Mouse (Mus musculus) kidney, adult 2 months (tissue): Measurements from ENCODE around the gene Mettl13. TPM values are rescaled to one million over a fixed set of nuclear protein-coding genes. Genes with fewer than 3 reads are reported as not detected.

Source experiments
- DNase-seq: peaks from one replicate; pipeline ENCODE4 v3.0.0; 2021
- H3K27ac ChIP-seq: fragments of 200-500 bp; 2 replicates; pipeline ENCODE4 v1.5.1; 2012; ENCODE audit warnings: low read depth, low read length, control low read depth, inconsistent platforms; ENCODE audit not compliant: insufficient read depth
- H3K27me3 ChIP-seq: fragments of 200-500 bp; replicated peaks from 2 replicates; pipeline ENCODE4 v1.6.1; 2012; ENCODE audit warnings: mild to moderate bottlenecking, moderate library complexity, low read length, inconsistent platforms; ENCODE audit not compliant: control insufficient read depth, insufficient read depth
- H3K36me3 ChIP-seq: fragments of 200-500 bp; 2 replicates; pipeline ENCODE4 v1.6.1; 2012; ENCODE audit warnings: mild to moderate bottlenecking, moderate library complexity, low read length, inconsistent platforms; ENCODE audit not compliant: control insufficient read depth, insufficient read depth
- H3K4me1 ChIP-seq: fragments of 200-500 bp; 2 replicates; pipeline ENCODE4 v1.6.1; 2011; ENCODE audit warnings: low read length; ENCODE audit not compliant: control insufficient read depth, insufficient read depth
- H3K4me3 ChIP-seq: fragments of 200-500 bp; 2 replicates; pipeline ENCODE4 v1.5.1; 2011; ENCODE audit warnings: mild to moderate bottlenecking, low read depth, low read length, control low read depth; ENCODE audit not compliant: insufficient read depth
- CTCF ChIP-seq: fragments of 200-500 bp; conservative IDR thresholded peaks from 2 replicates; pipeline ENCODE4 v1.5.1; 2011; ENCODE audit warnings: low read depth, mild to moderate bottlenecking, control low read depth, low read length, moderate library complexity, mixed read lengths; ENCODE audit not compliant: insufficient read depth, insufficient read length
- POLR2A ChIP-seq: fragments of 200-500 bp; IDR thresholded peaks from one replicate; pipeline ENCODE4 v1.6.1; 2011; ENCODE audit warnings: low read depth, low read length, control low read depth
- WGBS: fragments of 180-500 bp; shearing (Covaris S2); methylation state at CpG from one replicate; pipeline ENCODE4 v1.1.7; 2018; 5-methylcytosine and 5-hydroxymethylcytosine counted together
- polyA plus RNA-seq: library from polyadenylated mRNA; depleted of rRNA; stranded (reverse); fragments of >200 nt; gene quantifications from 2 replicates; pipeline ENCODE4 v1.2.3, GENCODE M21; 2012

Gene Mettl13
- polyA plus RNA-seq, 1 experiment: 4.9 TPM

DNA sequence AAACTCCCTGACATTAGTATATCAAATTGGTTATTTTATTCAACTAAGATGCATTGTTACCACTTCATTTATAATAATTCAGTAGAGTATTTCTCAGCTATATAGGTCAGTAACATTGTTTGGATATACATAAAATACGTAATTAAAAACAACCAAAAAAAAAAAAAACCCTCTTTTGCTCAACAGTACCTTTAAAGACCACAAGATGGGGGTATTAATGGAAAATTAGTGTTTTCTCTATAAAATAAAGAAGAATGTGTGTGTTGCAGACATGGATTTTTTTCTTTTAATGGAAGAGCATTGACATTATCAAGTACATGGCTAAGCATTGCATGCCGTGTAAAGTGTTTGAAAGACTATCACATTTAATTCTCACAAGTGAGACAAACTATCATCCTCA, 34.5 kb upstream of the Mettl13 start:
- Histone ChIP-seq H3K27ac (no peak overlapping the region), H3K4me3 (no peak overlapping the region), H3K36me3 (peaks cover 5% of the 10 kb centered on the region), H3K4me1 (no peaks in the 10 kb centered on the region), H3K27me3 (no peaks in the 10 kb centered on the region)
- TF ChIP-seq POLR2A: no peak
- no peak for TF ChIP-seq CTCF
- WGBS: 81% methylated on average over 2 of the region's 2 CpGs
- DNase-seq: no peak

DNA sequence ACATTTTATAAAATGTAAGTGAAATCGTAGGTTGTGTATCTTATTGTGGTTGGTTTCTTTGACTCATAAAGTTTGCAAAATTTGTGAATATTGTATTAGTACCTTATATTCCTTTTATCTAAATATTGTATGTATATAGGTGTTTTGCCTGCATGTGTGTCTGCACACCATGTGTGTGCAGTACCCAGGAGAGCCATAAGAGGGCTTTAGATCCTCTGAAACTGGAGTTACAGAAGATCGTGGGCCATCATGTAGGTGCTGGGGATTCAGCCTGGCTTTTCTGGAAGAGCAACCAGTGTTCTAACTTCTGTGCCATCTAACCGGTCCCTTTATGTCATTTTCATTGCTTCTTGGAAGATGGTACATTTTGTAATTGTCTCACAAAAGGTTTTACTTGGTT, 26.7 kb upstream of the Mettl13 start:
- Histone ChIP-seq H3K27ac (no peak overlapping the region), H3K27me3 (no peaks in the 10 kb centered on the region), H3K36me3 (no peaks in the 10 kb centered on the region; the same call in 1 of the 2 replicates), H3K4me1 (no peaks in the 10 kb centered on the region), H3K4me3 (no peak overlapping the region)
- no peak for DNase-seq
- TF ChIP-seq CTCF (no peak), POLR2A (no peak)
- WGBS: 97% methylated on average over 3 of the region's 3 CpGs

DNA sequence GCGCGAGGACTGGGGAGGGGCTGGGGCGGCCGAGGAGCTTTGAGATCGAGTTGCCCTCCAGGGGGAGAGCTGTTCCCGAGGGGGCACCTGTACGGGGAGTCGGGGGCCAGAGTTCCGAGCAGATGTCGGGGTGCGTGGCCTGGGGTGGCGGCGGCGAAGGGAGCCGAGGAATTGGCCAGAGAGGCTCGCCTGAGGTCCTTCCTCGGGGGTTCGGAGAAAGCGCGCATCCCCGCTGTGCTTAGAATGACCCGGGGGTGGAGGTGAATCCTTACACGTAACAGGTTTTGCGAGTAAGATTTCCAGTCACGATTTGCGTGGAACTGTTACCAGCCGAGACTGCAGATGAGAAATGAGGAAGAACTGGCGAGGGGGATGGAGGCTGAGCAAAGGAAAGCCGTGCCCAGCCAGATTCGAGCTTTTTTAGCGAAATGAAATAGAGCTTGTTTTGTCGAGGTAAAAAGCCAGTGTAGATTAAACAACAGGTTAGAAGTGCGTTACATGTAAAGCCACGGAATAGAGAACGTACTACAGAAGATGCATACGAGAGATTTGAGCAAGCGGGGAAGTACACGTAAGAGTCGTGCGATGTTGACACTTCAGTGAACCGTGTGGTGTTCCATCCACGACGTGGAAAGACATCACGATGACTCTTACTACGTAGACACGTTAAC, 22.7 kb upstream of the Mettl13 start:
- Histone ChIP-seq H3K36me3 (no peaks in the 10 kb centered on the region; the same call in 1 of the 2 replicates), H3K4me1 (no peaks in the 10 kb centered on the region), H3K27ac (no peak overlapping the region), H3K4me3 (peak overlapping the region; percentile 70), H3K27me3 (no peaks in the 10 kb centered on the region)
- TF ChIP-seq POLR2A (no peak), CTCF (no peak)
- WGBS: under 1% methylated on average over 46 of the region's 46 CpGs
- DNase-seq: peak; percentile 40

DNA sequence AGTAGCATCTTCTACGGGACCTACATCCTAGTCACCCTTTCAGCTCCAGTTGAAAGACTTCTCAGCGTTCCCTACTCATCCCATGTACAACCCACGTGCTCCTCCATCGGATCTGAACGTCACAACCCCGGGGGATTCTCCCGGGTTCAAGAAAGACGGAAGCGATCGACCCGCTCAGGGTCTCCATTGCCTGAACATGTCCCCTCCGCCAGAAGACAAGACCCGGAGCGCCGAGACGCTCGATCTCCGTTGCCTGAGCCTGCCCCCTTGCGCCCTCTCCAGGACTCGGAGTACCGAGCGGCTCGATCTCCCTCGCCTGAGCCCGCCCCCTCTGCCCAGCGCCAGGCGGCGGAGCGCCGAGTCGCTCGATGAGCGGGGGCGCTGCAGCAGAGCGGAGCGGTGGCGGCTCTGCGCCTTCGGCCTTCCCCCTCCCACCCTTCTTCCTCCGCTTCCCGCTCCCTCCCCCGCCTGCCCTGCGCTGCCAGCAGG, 22.0 kb upstream of the Mettl13 start, which contains the start of gene Vamp4:
TSS of gene Vamp4 (plus strand) at position 256 of the 489 bp plus-strand sequence.
- under 1% methylated on average over 43 of the region's 43 CpGs for WGBS

DNA sequence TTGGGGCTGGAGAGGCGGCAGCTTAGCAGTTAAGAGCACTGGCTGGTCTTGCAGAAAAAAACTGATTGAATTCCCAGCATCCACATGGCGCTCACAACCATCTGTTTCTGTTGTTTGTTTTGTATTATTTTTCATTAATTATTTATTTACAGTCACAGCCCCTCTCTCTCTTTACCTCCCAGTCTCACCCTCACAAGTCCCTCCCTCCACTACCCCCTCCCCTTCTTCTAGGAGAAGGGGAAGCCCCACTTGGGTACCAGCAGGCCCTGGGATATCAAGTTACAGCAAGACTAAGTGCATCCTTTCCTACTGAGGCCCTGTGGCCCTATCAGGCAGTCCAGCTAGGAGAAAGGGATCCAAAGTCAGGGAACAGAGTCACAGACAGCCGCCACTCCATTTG, 19.0 kb upstream of the Mettl13 start:
- Histone ChIP-seq H3K4me1 (no peaks in the 10 kb centered on the region), H3K27ac (no peak overlapping the region), H3K27me3 (no peaks in the 10 kb centered on the region), H3K4me3 (no peak overlapping the region), H3K36me3 (no peaks in the 10 kb centered on the region)
- DNase-seq: no peak
- TF ChIP-seq CTCF (no peak), POLR2A (no peak)
- WGBS: 64% methylated on average over 3 of the region's 3 CpGs

More for the DNA sequence above, 22.0 kb upstream of the Mettl13 start, which contains the start of gene Vamp4:
- no peaks in the 10 kb centered on the region; the same call in 1 of the 2 replicates for H3K36me3 ChIP-seq
- H3K4me1 ChIP-seq: no peaks in the 10 kb centered on the region
- H3K27me3 ChIP-seq: no peaks in the 10 kb centered on the region
- DNase-seq: peak; percentile 94
- H3K4me3 ChIP-seq: peak within 1 kb of the TSS; percentile 70
- H3K27ac ChIP-seq: no peak within 1 kb of the TSS
- TF ChIP-seq CTCF: 0 out of 2 replicates have a peak, but pooled peaks have one; percentile 24
- TF ChIP-seq POLR2A: no peak

DNA sequence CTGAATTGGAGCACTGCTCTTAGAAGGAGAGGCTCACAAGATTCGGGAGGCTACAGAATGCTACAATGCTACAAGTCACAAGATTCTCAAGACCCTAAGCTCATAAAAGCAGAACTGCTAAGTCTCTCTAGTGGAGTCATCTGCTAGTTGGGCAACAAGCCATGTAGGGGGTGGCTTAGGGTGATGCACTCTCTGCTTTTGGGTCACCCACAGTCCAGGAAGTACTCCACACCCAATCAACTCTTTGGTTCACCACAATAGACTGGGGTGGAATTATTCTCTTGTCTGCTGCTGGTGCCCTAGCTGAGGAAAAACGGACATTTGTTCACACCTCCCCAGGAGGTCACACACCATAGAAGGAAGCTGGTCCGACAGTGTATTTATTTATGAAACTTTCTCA, 16.6 kb upstream of the Mettl13 start:
- no peaks in the 10 kb centered on the region for H3K36me3 ChIP-seq
- TF ChIP-seq CTCF: no peak
- TF ChIP-seq POLR2A: no peak
- H3K4me3 ChIP-seq: no peak overlapping the region
- H3K4me1 ChIP-seq: no peaks in the 10 kb centered on the region
- peak; percentile 32 for DNase-seq
- WGBS: 51% methylated on average over 3 of the region's 3 CpGs
- no peak overlapping the region for H3K27ac ChIP-seq
- no peaks in the 10 kb centered on the region for H3K27me3 ChIP-seq

- Histone ChIP-seq H3K4me1 (no peaks in the 10 kb centered on the region), H3K4me3 (no peak overlapping the region), H3K36me3 (no peaks in the 10 kb centered on the region), H3K27ac (no peak overlapping the region), H3K27me3 (no peaks in the 10 kb centered on the region)
- WGBS: 74% methylated on average over 1 of the region's 1 CpGs
- DNase-seq: no peak
- TF ChIP-seq POLR2A (no peak), CTCF (no peak)
Measured at GRCm38 (mm10) chr1:162563236-162563635, 14.9 kb upstream of the Mettl13 start.
